Mouse (Mus musculus) kidney, embryonic 14.5 days (tissue): ENCODE measurements at regions not wholly inside any gene's neighbourhood (a gene's known extent, or its start where the extent isn't known, plus 50 kb on each side); places are given as distances from the start of the nearest gene placed in this dataset.

Source experiments
- ATAC-seq: fragments of 200-750 bp; cut with Nextera tagmentation; 2 replicates; pipeline ENCODE4 v1.8.0; 2017; ENCODE audit warnings: moderate number of reproducible peaks, mild to moderate bottlenecking, moderate TSS enrichment, moderate library complexity; ENCODE audit not compliant: low FRiP score, low TSS enrichment
- H3K27ac ChIP-seq: fragments of 300-500 bp; sonication (generic); 2 replicates; pipeline ENCODE4 v1.5.1; 2014; ENCODE audit warnings: low read depth, mild to moderate bottlenecking, low read length, moderate library complexity, mixed read lengths
- H3K27me3 ChIP-seq: fragments of 300-500 bp; sonication (generic); 2 replicates; pipeline ENCODE4 v1.6.1; 2014; ENCODE audit warnings: mild to moderate bottlenecking, low read length; ENCODE audit not compliant: control insufficient read depth, insufficient read depth
- H3K36me3 ChIP-seq: fragments of 300-500 bp; sonication (generic); 2 replicates; pipeline ENCODE4 v1.6.1; 2014; ENCODE audit warnings: low read length, mixed read lengths; ENCODE audit not compliant: control insufficient read depth, insufficient read depth
- H3K4me1 ChIP-seq: fragments of 300-500 bp; sonication (generic); 2 replicates; pipeline ENCODE4 v1.6.1; 2014; ENCODE audit warnings: low read length, mixed read lengths; ENCODE audit not compliant: control insufficient read depth, insufficient read depth
- H3K4me2 ChIP-seq: fragments of 300-500 bp; sonication (generic); replicated peaks from 2 replicates; pipeline ENCODE4 v1.6.1; 2014; ENCODE audit warnings: low read depth, mild to moderate bottlenecking, low read length
- H3K4me3 ChIP-seq: fragments of 300-500 bp; sonication (generic); 2 replicates; pipeline ENCODE4 v1.5.1; 2014; ENCODE audit warnings: mild to moderate bottlenecking, low read length
- H3K9ac ChIP-seq: fragments of 300-500 bp; sonication (generic); 2 replicates; pipeline ENCODE4 v1.6.1; 2014; ENCODE audit warnings: low read depth, mild to moderate bottlenecking, low read length, moderate library complexity
- H3K9me3 ChIP-seq: fragments of 300-500 bp; sonication (generic); 2 replicates; pipeline ENCODE4 v1.6.1; 2016; ENCODE audit warnings: low read length; ENCODE audit not compliant: control insufficient read depth
- WGBS: fragments of 180-500 bp; shearing (Covaris S2); extraction: QIAGEN DNeasy Blood & Tissue Kit; methylation state at CpG from one replicate; pipeline ENCODE4 v1.1.7; 2014; 5-methylcytosine and 5-hydroxymethylcytosine counted together

- Histone ChIP-seq H3K4me1 (no peaks in the 10 kb centered on the region), H3K9me3 (no peaks in the 10 kb centered on the region), H3K27me3 (no peaks in the 10 kb centered on the region), H3K27ac (no peak overlapping the region), H3K9ac (no peak overlapping the region), H3K36me3 (no peaks in the 10 kb centered on the region), H3K4me2 (no peak overlapping the region), H3K4me3 (no peak overlapping the region)
- 43% methylated on average over 6 of the region's 6 CpGs for WGBS
- peak; percentile 82 for ATAC-seq
These were observed 514.5 kb upstream of the Mpdz start for GRCm38 (mm10) chr4:81956926-81957694.

- Histone ChIP-seq H3K4me3 (no peak overlapping the region), H3K9me3 (no peaks in the 10 kb centered on the region; the same call in 1 of the 2 replicates), H3K9ac (no peak overlapping the region), H3K4me2 (no peak overlapping the region), H3K36me3 (no peaks in the 10 kb centered on the region), H3K27ac (no peak overlapping the region), H3K27me3 (no peaks in the 10 kb centered on the region), H3K4me1 (no peaks in the 10 kb centered on the region)
- WGBS, result 26% methylated on average over 4 of the region's 4 CpGs
- no peak for ATAC-seq
These were observed 510.4 kb upstream of the Mpdz start for GRCm38 (mm10) chr4:81953023-81953422.

GRCm38 (mm10) chr4:81937384-81937783, 494.8 kb upstream of the Mpdz start:
- no peak overlapping the region for H3K4me2 ChIP-seq
- H3K4me3 ChIP-seq, result no peak overlapping the region
- H3K36me3 ChIP-seq, result no peaks in the 10 kb centered on the region
- H3K4me1 ChIP-seq, result no peaks in the 10 kb centered on the region
- no peaks in the 10 kb centered on the region for H3K27me3 ChIP-seq
- no peak overlapping the region for H3K9ac ChIP-seq
- H3K9me3 ChIP-seq, result no peaks in the 10 kb centered on the region
- 23% methylated on average over 5 of the region's 5 CpGs for WGBS
- ATAC-seq, result no peak
- no peak overlapping the region for H3K27ac ChIP-seq

GRCm38 (mm10) chr4:81930956-81931355, 488.3 kb upstream of the Mpdz start:
- H3K4me3 ChIP-seq, result no peak overlapping the region
- H3K27me3 ChIP-seq, result no peaks in the 10 kb centered on the region
- H3K4me1 ChIP-seq, result no peaks in the 10 kb centered on the region
- H3K36me3 ChIP-seq, result no peaks in the 10 kb centered on the region
- no peak for ATAC-seq
- H3K4me2 ChIP-seq, result no peak overlapping the region
- no peak overlapping the region for H3K9ac ChIP-seq
- WGBS, result 75% methylated on average over 1 of the region's 1 CpGs
- H3K9me3 ChIP-seq, result no peaks in the 10 kb centered on the region
- H3K27ac ChIP-seq, result no peak overlapping the region

- H3K9ac ChIP-seq, result no peak overlapping the region
- no peaks in the 10 kb centered on the region for H3K4me1 ChIP-seq
- no peak overlapping the region for H3K4me2 ChIP-seq
- H3K36me3 ChIP-seq, result no peaks in the 10 kb centered on the region
- no peak for ATAC-seq
- 50% methylated on average over 9 of the region's 9 CpGs for WGBS
- H3K27me3 ChIP-seq, result no peaks in the 10 kb centered on the region
- no peaks in the 10 kb centered on the region for H3K9me3 ChIP-seq
- no peak overlapping the region for H3K27ac ChIP-seq
- H3K4me3 ChIP-seq, result no peak overlapping the region
These were observed 486.1 kb upstream of the Mpdz start for GRCm38 (mm10) chr4:81928581-81929244.

- Histone ChIP-seq H3K27ac (no peak overlapping the region), H3K9me3 (no peaks in the 10 kb centered on the region), H3K27me3 (no peaks in the 10 kb centered on the region), H3K36me3 (no peaks in the 10 kb centered on the region), H3K4me2 (no peak overlapping the region), H3K4me3 (no peak overlapping the region), H3K4me1 (no peaks in the 10 kb centered on the region), H3K9ac (no peak overlapping the region)
- WGBS, result 63% methylated on average over 2 of the region's 2 CpGs
- no peak for ATAC-seq
These were observed 484.6 kb upstream of the Mpdz start for GRCm38 (mm10) chr4:81927176-81927714.

GRCm38 (mm10) chr4:81926662-81927141, 484.1 kb upstream of the Mpdz start:
- no peak for ATAC-seq
- H3K36me3 ChIP-seq, result no peaks in the 10 kb centered on the region
- no peaks in the 10 kb centered on the region for H3K4me1 ChIP-seq
- no peaks in the 10 kb centered on the region for H3K27me3 ChIP-seq
- no peak overlapping the region for H3K9ac ChIP-seq
- no peak overlapping the region for H3K4me3 ChIP-seq
- 62% methylated on average over 6 of the region's 6 CpGs for WGBS
- H3K4me2 ChIP-seq, result no peak overlapping the region
- no peaks in the 10 kb centered on the region for H3K9me3 ChIP-seq
- no peak overlapping the region for H3K27ac ChIP-seq

- no peak for ATAC-seq
- Histone ChIP-seq H3K4me1 (no peaks in the 10 kb centered on the region), H3K27ac (no peak overlapping the region), H3K4me2 (no peak overlapping the region), H3K9ac (no peak overlapping the region), H3K36me3 (no peaks in the 10 kb centered on the region), H3K4me3 (no peak overlapping the region), H3K9me3 (no peaks in the 10 kb centered on the region), H3K27me3 (no peaks in the 10 kb centered on the region)
- 65% methylated on average over 2 of the region's 2 CpGs for WGBS
These were observed 483.0 kb upstream of the Mpdz start for GRCm38 (mm10) chr4:81925611-81926010.

GRCm38 (mm10) chr4:81924120-81924519, 481.5 kb upstream of the Mpdz start:
- H3K9me3 ChIP-seq, result no peaks in the 10 kb centered on the region
- no peaks in the 10 kb centered on the region for H3K36me3 ChIP-seq
- WGBS, result 88% methylated on average over 1 of the region's 1 CpGs
- no peak overlapping the region for H3K4me3 ChIP-seq
- ATAC-seq, result no peak
- no peak overlapping the region for H3K27ac ChIP-seq
- no peak overlapping the region for H3K9ac ChIP-seq
- H3K4me2 ChIP-seq, result no peak overlapping the region
- H3K27me3 ChIP-seq, result no peaks in the 10 kb centered on the region
- no peaks in the 10 kb centered on the region for H3K4me1 ChIP-seq
